Mouse (Mus musculus) fat pad, adult 2 months (tissue): ENCODE results near the gene Best2.

ENCODE experiments used
- DNase-seq: peaks from one replicate; pipeline ENCODE4 v3.0.0-alpha.2; 2011; ENCODE audit warnings: low read depth, low spot score; ENCODE audit errors: extremely low read depth

The Best2 gene

GRCm38 (mm10) chr8:85014431-85014830, at the start of gene Best2:
Gene Best2, minus strand, starts transcription at chr8:85014531.
- no peak for DNase-seq

- DNase-seq = no peak
Observed at GRCm38 (mm10) chr8:85062603-85063002, 48.3 kb upstream of the Best2 start.

- no peak for DNase-seq
Observed at GRCm38 (mm10) chr8:85059879-85060616, 45.7 kb upstream of the Best2 start, which contains the start of gene Fbxw9. Gene Fbxw9, plus strand, starts transcription at chr8:85060055.

GRCm38 (mm10) chr8:85057367-85057766, 43.0 kb upstream of the Best2 start:
- no peak for DNase-seq

GRCm38 (mm10) chr8:85043619-85044018, 29.3 kb upstream of the Best2 start:
- peak; percentile 92 for DNase-seq

- DNase-seq = no peak
Observed at GRCm38 (mm10) chr8:85037681-85038531, 23.6 kb upstream of the Best2 start.

- DNase-seq = no peak
Observed at GRCm38 (mm10) chr8:85037366-85037680, 23.0 kb upstream of the Best2 start.

- peak; percentile 94 for DNase-seq
Observed at GRCm38 (mm10) chr8:85036718-85037365, 22.5 kb upstream of the Best2 start, which contains the start of gene Tnpo2. Gene Tnpo2, plus strand, starts transcription at chr8:85036915.

- no peak for DNase-seq
Observed at GRCm38 (mm10) chr8:85036381-85036717, 22.0 kb upstream of the Best2 start.

GRCm38 (mm10) chr8:85035728-85036310, 21.5 kb upstream of the Best2 start:
- DNase-seq = no peak

- DNase-seq = no peak
Observed at GRCm38 (mm10) chr8:85035165-85035727, 20.9 kb upstream of the Best2 start.

GRCm38 (mm10) chr8:85034764-85035163, 20.4 kb upstream of the Best2 start:
- DNase-seq = no peak

- DNase-seq = no peak
Observed at GRCm38 (mm10) chr8:85033867-85034266, 19.5 kb upstream of the Best2 start.

- DNase-seq = no peak
Observed at GRCm38 (mm10) chr8:85032622-85033311, 18.4 kb upstream of the Best2 start.

- DNase-seq = no peak
Observed at GRCm38 (mm10) chr8:85029271-85029670, 14.9 kb upstream of the Best2 start.

- no peak for DNase-seq
Observed at GRCm38 (mm10) chr8:85027922-85028321, 13.6 kb upstream of the Best2 start.

- no peak for DNase-seq
Observed at GRCm38 (mm10) chr8:85027516-85027855, 13.2 kb upstream of the Best2 start.

GRCm38 (mm10) chr8:85026670-85027515, 12.6 kb upstream of the Best2 start, which contains the start of gene Trir:
Gene Trir, plus strand, starts transcription at chr8:85026823.
- no peak for DNase-seq

GRCm38 (mm10) chr8:85025098-85025932, 11.0 kb upstream of the Best2 start, which contains the start of gene Asna1:
Gene Asna1, minus strand, starts transcription at chr8:85025281.
- peak; percentile 83 for DNase-seq
